9 mouse cellular contexts compared by ENCODE assay signal in genomic region chr2:119299981-119300818, GRCm38 (mm10). TPM values are rescaled to one million over a fixed set of nuclear protein-coding genes. Genes with fewer than 3 reads are reported as not detected.
DNase-seq lines count a peak whose midpoint lies in the region; ATAC-seq and TF ChIP-seq lines count a peak whose summit lies in the region.
"Had no signal": no experiment of that assay in that cellular context is flagged by ENCODE, and none has a peak within 500 bp of the region (broad histone marks: within the 10 kb centered on the region; RNA-seq: fewer than 3 reads in every experiment).

No protein-coding gene starts in this region.

- 5% methylated on average over 15 of the region's 15 CpGs for WGBS in lung, adult 2 months

- peak; percentile 78; the same call in 1 of the 2 replicates for TF ChIP-seq POLR2A in lung, adult 2 months (IDR thresholded peaks at IDR 0.05; ENCODE audit: borderline replicate concordance, extremely low read depth, low read depth, low read length)

- H3K4me3 ChIP-seq in lung, adult 2 months (replicated peaks; ENCODE audit: extremely low read depth, low read depth, low read length), result peak overlapping the region; percentile 48

- ATAC-seq in neutrophil, adult 5-6 weeks (ENCODE audit: extremely low read depth, insufficient number of reproducible peaks, low FRiP score, poor library complexity, severe bottlenecking), result peak; percentile 87

- DNase-seq in CD4-positive, CD25-positive, alpha-beta regulatory T cell, adult 2 months (ENCODE audit: low read depth, low spot score), result peak; percentile 94
- peak; percentile 88 to 95 for DNase-seq in adrenal gland, adult (ENCODE audit: inconsistent age in 2 of 2, low spot score in 1 of 2)
- DNase-seq in embryo, embryonic 10.5 days (ENCODE audit: low spot score), result peak; percentile 92
- DNase-seq in heart, adult 11 months, result peak; percentile 100
- DNase-seq in kidney, adult 11 months, result peak; percentile 89
- DNase-seq in lung, adult 2 months, result peak; percentile 78
- DNase-seq in thymus, postnatal 4 days, result peak; percentile 94

- TF ChIP-seq CTCF in lung, adult 2 months (IDR thresholded peaks at IDR 0.05; ENCODE audit: insufficient read depth, low read length), result peak; percentile 76

- peaks cover 14% of the 10 kb centered on the region for H3K4me1 ChIP-seq in lung, adult 2 months (ENCODE audit: control insufficient read depth, insufficient read depth, low read length)

RNA-seq across cellular contexts. Expression of gene Vps18, which starts 11.7 kb away (rescaled TPM):
- polyA plus RNA-seq in lung, adult 2 months (2012; rRNA removed), result 24.1 and 25.9 TPM in 2 replicates
- 21.4 and 21.6 TPM in 2 replicates for total RNA-seq in neutrophil, adult 5-6 weeks (2017)

RNA-seq across cellular contexts. Expression of gene Dll4, which starts 25.4 kb away (rescaled TPM):
- 114 TPM in 2 replicates for polyA plus RNA-seq in lung, adult 2 months (2012; rRNA removed)
- total RNA-seq in neutrophil, adult 5-6 weeks (2017), result not detected in 2 replicates
- polyA plus RNA-seq: macrophage had no signal

RNA-seq across cellular contexts. Expression of gene Rhov, which starts 29.1 kb away (rescaled TPM):
- polyA plus RNA-seq in lung, adult 2 months (2012; rRNA removed), result 1.6 and 3.0 TPM in 2 replicates
- 2.7 and 3.1 TPM in 2 replicates for total RNA-seq in neutrophil, adult 5-6 weeks (2017)

RNA-seq across cellular contexts. Expression of gene Chac1, which starts 50.8 kb away (rescaled TPM):
- 9.2 and 10.7 TPM in 2 replicates for polyA plus RNA-seq in lung, adult 2 months (2012; rRNA removed)
- 18.5 and 18.9 TPM in 2 replicates for total RNA-seq in neutrophil, adult 5-6 weeks (2017)

Comparison
In these comparisons a context has a peak if more than half of its experiments do, and no peak if none do; other contexts are left out.
1. Peak in every context shown above with its lines: DNase-seq, ATAC-seq and H3K4me3 ChIP-seq.